Mouse (Mus musculus) cerebellum, adult 9-10 months (tissue): ENCODE data around the gene Otogl.
"Not testable (repeated sequence)": the region's sequence is repeated elsewhere in the genome, so short reads cannot be mapped to it uniquely, and the experiment has no call there.

Experiments used
- DNase-seq: peaks from one replicate; pipeline ENCODE4 v3.0.0; 2022

The Otogl gene

DNA sequence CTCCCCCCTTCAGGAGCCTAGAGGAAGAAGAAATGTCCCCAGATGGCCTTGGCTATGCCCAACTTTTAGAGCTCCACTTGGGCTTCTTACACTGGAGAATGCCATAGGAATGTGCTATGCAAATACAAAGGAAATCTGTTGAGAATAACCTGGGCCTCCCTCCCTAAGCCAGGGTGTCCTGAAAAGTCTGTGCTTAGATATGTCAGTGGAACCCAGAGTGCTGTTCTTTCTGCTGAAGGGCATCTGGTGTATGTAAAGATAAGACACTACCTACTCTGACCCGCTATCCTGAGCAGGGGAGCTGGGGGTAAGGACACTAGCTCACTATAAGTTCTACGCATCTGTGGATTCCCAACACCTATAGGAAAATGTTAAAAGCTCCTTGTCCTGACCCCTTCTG lies 106.7 kb downstream of the Otogl start:
- no peak for DNase-seq

DNA sequence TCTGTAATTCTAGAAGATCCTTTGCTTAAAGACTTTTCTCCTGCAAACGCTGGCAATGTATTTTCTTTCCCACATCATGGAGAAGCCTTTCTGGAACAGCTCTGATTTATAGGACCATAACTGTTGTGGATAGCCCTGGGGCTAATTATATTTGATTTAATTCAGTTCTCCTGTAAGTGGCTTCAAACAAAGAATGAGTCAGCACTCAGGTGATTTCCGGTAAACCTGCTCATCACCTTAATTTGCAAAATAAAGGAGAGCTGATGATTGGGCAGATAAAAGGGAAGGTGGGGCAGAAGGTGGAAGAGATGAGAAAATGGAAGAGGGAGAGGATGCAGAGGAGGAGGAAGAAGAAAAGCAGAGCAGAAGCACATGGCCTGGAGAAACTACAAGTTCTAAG lies 107.6 kb downstream of the Otogl start:
- DNase-seq, result not testable (repeated sequence)

DNA sequence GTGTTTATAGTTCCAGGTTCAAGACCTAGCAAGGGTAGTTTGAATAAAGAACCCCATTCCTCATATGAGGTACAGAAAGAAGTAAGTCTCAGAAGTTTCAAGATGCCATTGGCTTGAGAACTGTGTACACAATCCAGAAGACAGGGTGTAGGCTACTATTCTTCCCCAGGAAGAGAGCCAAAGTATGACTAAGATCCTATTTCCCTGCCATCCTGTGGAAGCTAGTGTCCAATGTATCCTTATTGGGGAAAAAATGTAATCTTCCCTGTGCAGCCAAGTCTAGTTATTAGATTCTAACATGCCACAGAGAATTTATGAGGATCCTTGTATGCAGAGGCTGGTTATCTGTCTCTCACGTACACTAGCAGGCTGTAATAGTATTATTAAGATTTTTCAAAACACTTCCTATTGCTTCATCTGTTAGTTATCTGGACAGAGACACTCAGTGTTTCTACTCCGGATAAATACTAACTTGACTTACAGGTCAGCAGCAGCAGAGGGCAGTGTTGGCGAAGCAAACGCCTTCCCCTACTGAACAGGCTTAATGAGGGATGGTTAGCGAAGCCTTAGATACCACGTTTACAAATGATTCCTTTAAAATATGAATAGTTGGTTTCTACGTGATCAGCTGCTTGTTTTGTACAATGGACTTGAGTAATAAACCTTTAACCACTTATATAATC lies 112.1 kb downstream of the Otogl start:
- DNase-seq, result peak; percentile 22

- no peak for DNase-seq
These were observed 116.8 kb downstream of the Otogl start for GRCm38 (mm10) chr10:107794812-107795756.

DNA sequence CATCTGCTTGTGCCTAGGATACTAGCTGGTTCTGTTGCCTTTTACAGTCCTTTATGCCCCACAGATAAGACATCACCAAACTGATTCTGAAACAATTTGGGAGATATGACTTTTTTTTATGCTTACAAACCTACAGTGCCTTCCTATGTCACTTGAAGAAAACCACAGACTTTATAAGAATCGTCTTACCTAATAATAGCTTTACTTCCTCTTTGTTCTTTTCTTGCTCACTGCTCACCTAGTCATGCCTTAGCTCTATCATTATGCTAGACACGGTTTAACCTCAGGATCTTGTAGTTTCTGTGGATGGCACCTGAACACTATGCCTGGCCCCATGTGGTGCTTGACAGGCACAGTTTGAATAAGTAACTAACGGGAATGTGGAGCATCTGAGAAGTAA lies 119.4 kb downstream of the Otogl start:
- DNase-seq, result no peak

- no peak for DNase-seq
These were observed 132.4 kb downstream of the Otogl start for GRCm38 (mm10) chr10:107779548-107779947.

DNA sequence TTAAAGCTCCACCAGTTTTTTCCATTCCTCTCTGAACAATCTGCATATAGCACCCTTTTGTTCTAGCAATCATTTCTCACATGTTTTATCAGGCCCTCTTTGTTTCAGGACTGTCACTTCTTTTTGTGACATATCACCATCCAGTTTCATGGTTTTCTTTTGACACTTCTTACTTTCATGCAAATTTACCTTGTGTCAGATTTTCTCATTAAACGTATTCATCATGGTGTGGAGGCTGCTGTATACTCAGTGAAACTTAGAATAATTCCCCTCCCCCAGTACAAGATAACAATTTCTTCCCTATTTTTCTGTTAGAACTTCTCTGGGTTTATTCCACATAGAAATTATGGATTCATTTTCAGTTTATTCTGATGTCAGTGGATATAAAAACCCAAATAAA lies 152.3 kb downstream of the Otogl start:
- DNase-seq, result no peak

DNA sequence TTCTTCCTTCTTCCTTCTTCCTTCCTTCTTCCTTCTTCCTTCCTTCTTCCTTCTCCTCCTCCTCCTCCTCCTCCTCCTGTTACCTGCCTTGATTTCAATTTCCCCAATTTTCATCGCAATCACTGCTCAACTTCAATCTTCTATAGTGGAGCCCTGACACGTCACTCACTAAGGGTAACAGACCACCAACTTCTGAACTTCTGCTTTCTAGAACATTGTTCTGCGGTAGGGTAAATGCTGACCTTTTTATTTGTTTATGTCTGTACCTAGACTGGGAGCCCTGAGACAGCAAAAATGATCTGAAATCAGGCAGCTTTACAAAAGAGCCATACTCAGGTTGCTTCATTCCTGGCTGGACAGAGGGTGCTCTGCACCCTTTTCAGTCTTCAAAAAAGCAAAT lies 158.5 kb downstream of the Otogl start:
- DNase-seq, result no peak

GRCm38 (mm10) chr10:107752351-107753143 lies 159.4 kb downstream of the Otogl start:
- DNase-seq, result no peak

GRCm38 (mm10) chr10:107751944-107752343 lies 160.0 kb downstream of the Otogl start:
- no peak for DNase-seq

GRCm38 (mm10) chr10:107747566-107747965 lies 164.4 kb downstream of the Otogl start:
- peak; percentile 18 for DNase-seq

GRCm38 (mm10) chr10:107746717-107747116 lies 165.2 kb downstream of the Otogl start:
- no peak for DNase-seq

GRCm38 (mm10) chr10:107739815-107740214 lies 172.1 kb downstream of the Otogl start:
- no peak for DNase-seq

GRCm38 (mm10) chr10:107737743-107738142 lies 174.2 kb downstream of the Otogl start:
- no peak for DNase-seq

DNA sequence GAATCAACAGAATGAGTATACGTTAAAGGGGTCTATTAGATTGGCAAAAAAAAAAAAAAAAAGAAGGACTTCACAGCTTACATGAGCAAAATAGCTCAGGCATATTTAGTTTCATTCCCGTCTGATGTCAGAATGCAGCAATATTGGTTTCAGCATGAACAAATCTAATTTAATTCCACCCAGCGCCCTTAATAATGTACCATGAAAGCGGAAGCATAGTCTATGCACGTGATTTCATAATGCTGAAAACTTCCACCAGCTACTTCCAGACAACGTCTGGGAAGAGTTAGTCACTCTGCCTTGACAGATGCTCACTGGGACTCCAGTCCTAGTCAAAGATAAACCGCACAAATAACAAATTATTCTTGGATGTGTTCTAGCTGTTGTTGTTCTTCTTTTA lies 176.5 kb downstream of the Otogl start:
- DNase-seq, result no peak

GRCm38 (mm10) chr10:107734327-107734726 lies 177.6 kb downstream of the Otogl start:
- DNase-seq, result no peak

GRCm38 (mm10) chr10:107725631-107726030 lies 186.3 kb downstream of the Otogl start:
- DNase-seq, result no peak

GRCm38 (mm10) chr10:107719806-107720205 lies 192.1 kb downstream of the Otogl start, which contains the start of gene Ptprq:
Ptprq (minus strand) TSS chr10:107720051.
- DNase-seq, result no peak
